Mouse (Mus musculus): Measurements from ENCODE around the gene Itsn1. TPM values are rescaled to one million over a fixed set of nuclear protein-coding genes. Genes with fewer than 3 reads are reported as not detected.
A peak's percentile ranks its signal among the peaks of the same experiment; 100 is the strongest.

Gene Itsn1
- polyA plus RNA-seq, 2 experiments = 31.4 to 46.8 TPM

DNA sequence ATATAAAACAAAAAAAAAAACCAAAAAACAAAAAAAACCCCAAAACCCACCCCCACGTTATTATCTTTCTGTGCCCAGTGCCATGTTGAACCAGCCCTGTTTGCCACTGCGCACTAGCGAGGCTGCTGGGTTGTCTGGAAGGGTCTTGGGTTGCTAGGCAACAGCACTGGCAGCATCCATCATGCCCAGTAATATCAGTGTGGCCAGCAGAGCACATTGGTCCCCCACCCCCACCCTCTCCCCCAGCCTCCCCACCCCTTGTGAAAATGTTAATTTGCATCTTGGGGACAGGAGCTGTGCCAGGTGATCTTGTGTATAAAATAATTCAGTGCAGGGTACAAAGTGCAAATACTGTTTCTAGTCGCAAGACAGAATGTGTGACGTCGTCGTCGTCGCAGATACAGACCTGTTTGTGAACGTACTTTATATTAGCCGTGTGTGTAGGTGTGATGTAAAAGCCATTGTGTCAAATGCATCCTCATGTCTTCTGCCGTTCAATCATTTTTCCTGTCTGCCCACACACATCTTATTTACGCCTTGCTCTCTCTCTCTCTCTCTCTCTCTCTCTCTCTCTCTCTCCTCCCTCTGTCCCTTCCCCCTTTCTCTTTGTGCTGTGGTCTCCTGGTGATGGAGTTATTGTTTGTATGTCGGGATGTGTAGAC, 233.9 kb downstream of the Itsn1 start:
- WGBS (ENCODE audit: insufficient replicate concordance) = 62% methylated on average over 14 of the region's 14 CpGs
- Histone ChIP-seq H3K27ac (no peak overlapping the region), H3K4me2 (ENCODE audit: low read depth) (no peak overlapping the region), H3K36me3 (replicated peaks; ENCODE audit: control insufficient read depth, insufficient read depth, low read depth) (no peaks in the 10 kb centered on the region), H3K4me3 (ENCODE audit: insufficient read depth in 1 of 2, low read depth in 2 of 2, low read length in 2 of 2) (no peak overlapping the region), H3K9me3 (ENCODE audit: control insufficient read depth, low read length) (no peaks in the 10 kb centered on the region), H3K9ac (replicated peaks) (no peak overlapping the region), H3K27me3 (ENCODE audit: control insufficient read depth, insufficient read depth, low read length) (no peaks in the 10 kb centered on the region), H3K4me1 (replicated peaks; ENCODE audit: control insufficient read depth in 2 of 2, insufficient read depth in 2 of 2, low read length in 1 of 2) (peaks cover 3 to 12% of the 10 kb centered on the region in 2 experiments; a peak in 2 of 4 replicates)
- DNase-seq (ENCODE audit: low read depth in 3 of 3, low spot score in 3 of 3) (no peak), ATAC-seq (ENCODE audit: insufficient read depth) (no peak)
- TF ChIP-seq CTCF (IDR thresholded peaks at IDR 0.05; ENCODE audit: low read depth) (no peak), EP300 (IDR thresholded peaks at IDR 0.05; ENCODE audit: low read depth) (no peak)

DNA sequence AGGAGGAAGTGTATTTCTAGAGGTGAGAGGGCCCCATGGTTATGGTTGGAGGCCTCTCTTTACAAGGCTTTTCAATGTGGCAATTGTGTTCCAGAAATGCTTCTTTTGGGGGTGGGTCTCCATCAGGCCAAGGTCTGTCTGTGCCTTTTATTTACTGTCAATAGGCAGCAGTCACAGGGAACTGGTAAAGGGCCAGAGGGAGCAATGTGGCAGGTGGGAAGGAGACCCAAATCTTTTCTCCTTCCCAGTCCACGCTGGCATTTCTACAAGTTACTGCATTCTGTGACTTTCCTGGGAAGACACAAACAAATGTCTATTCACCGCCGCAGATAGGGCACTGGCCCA, 234.4 kb downstream of the Itsn1 start:
- Histone ChIP-seq H3K4me2 (ENCODE audit: low read depth) (no peak overlapping the region), H3K27ac (no peak overlapping the region), H3K9ac (replicated peaks) (no peak overlapping the region), H3K9me3 (ENCODE audit: control insufficient read depth, low read length) (no peaks in the 10 kb centered on the region), H3K27me3 (ENCODE audit: control insufficient read depth, insufficient read depth, low read length) (no peaks in the 10 kb centered on the region), H3K4me1 (replicated peaks; ENCODE audit: control insufficient read depth in 2 of 2, insufficient read depth in 2 of 2, low read length in 1 of 2) (peaks cover 3 to 12% of the 10 kb centered on the region in 2 experiments; a peak in 2 of 4 replicates), H3K36me3 (replicated peaks; ENCODE audit: control insufficient read depth, insufficient read depth, low read depth) (no peaks in the 10 kb centered on the region), H3K4me3 (ENCODE audit: insufficient read depth in 1 of 2, low read depth in 2 of 2, low read length in 2 of 2) (no peak overlapping the region)
- TF ChIP-seq EP300 (IDR thresholded peaks at IDR 0.05; ENCODE audit: low read depth) (no peak), CTCF (IDR thresholded peaks at IDR 0.05; ENCODE audit: low read depth) (no peak)
- ATAC-seq (ENCODE audit: insufficient read depth) = no peak
- no peak for DNase-seq (ENCODE audit: low read depth in 3 of 3, low spot score in 3 of 3)
- WGBS (ENCODE audit: insufficient replicate concordance) = 75% methylated on average over 3 of the region's 3 CpGs

DNA sequence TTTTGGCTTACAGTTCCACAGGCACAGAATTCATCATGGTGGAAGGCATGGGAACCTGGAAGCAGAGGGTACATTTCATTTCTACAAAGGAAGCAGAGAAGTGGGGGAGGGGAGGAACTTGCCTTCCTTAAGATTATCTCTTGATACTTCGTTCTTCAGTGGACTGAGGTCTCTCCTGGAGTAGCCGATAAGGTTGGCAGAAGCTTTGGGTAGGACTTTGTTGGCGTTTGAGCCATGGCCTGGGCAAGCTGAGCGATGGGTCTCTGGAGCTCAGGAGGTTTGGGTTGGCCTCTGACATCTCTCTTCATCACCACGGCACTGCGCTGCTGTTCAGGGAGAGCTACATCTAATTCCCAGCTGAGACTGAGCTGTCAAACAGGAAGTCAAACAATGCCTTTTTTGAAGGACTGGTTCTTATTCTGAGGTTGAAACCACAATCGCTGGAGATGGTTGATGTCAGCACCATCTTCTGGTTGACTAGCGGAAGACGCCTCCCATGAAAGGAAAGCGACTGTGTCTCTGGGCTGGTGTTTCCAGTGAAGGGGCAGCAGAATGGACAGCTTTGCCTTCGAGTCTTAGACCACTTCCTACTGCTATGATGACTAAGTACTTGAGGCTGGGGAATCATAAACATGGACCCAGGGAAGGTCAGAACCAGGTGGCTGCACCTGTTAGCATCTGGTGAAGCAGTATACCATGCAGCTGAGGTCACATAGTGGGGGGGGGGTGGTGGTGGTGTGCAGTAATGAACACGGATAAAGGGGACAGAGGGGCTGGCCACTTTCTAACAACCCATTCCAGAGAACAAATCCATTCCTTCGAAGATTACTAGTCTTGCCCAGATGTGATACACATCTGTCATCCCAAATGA, 235.5 kb downstream of the Itsn1 start:
- ATAC-seq (ENCODE audit: insufficient read depth) (no peak), DNase-seq (ENCODE audit: low read depth in 3 of 3, low spot score in 3 of 3) (no peak)
- TF ChIP-seq EP300 (IDR thresholded peaks at IDR 0.05; ENCODE audit: low read depth) (no peak), CTCF (IDR thresholded peaks at IDR 0.05; ENCODE audit: low read depth) (no peak)
- Histone ChIP-seq H3K36me3 (replicated peaks; ENCODE audit: control insufficient read depth, insufficient read depth, low read depth) (no peaks in the 10 kb centered on the region), H3K4me3 (ENCODE audit: insufficient read depth in 1 of 2, low read depth in 2 of 2, low read length in 2 of 2) (no peak overlapping the region), H3K27me3 (ENCODE audit: control insufficient read depth, insufficient read depth, low read length) (no peaks in the 10 kb centered on the region), H3K9ac (replicated peaks) (no peak overlapping the region), H3K4me2 (ENCODE audit: low read depth) (peak overlapping the region; percentile 1; the same call in 1 of the 2 replicates), H3K9me3 (ENCODE audit: control insufficient read depth, low read length) (no peaks in the 10 kb centered on the region), H3K4me1 (replicated peaks; ENCODE audit: control insufficient read depth in 2 of 2, insufficient read depth in 2 of 2, low read length in 1 of 2) (peaks cover 3 to 12% of the 10 kb centered on the region in 2 experiments; a peak in 2 of 4 replicates), H3K27ac (no peak overlapping the region)
- 25% methylated on average over 13 of the region's 13 CpGs for WGBS (ENCODE audit: insufficient replicate concordance)

DNA sequence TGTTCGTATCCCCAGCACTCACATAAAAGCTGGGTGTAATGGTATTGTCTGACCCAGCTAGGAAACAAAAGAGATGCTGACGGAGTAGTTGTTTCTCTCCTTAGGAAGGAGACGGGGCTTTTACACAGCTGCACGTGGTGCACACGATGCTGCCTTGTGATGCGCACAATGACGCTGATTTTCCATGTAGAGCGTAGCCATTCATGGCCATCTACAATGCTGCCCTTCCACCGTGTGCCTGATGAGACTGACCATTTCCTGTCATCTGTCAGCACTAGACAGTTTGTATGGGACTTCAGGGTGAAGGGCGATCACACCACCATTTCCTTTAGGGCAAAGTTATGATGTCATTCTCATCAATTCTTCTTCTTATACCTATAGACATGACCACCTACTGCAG, 239.6 kb downstream of the Itsn1 start:
- WGBS (ENCODE audit: insufficient replicate concordance) = 40% methylated on average over 10 of the region's 10 CpGs
- ATAC-seq (ENCODE audit: insufficient read depth) = no peak
- no peak overlapping the region for H3K4me2 ChIP-seq (ENCODE audit: low read depth)
- no peak for DNase-seq (ENCODE audit: low read depth in 3 of 3, low spot score in 3 of 3)
- H3K9me3 ChIP-seq (ENCODE audit: control insufficient read depth, low read length) = no peaks in the 10 kb centered on the region
- peaks cover 3 to 19% of the 10 kb centered on the region in 2 experiments; a peak in 2 of 4 replicates for H3K4me1 ChIP-seq (replicated peaks; ENCODE audit: control insufficient read depth in 2 of 2, insufficient read depth in 2 of 2, low read length in 1 of 2)
- H3K27me3 ChIP-seq (ENCODE audit: control insufficient read depth, insufficient read depth, low read length) = no peaks in the 10 kb centered on the region
- H3K36me3 ChIP-seq (replicated peaks; ENCODE audit: control insufficient read depth, insufficient read depth, low read depth) = no peaks in the 10 kb centered on the region
- H3K4me3 ChIP-seq (ENCODE audit: insufficient read depth in 1 of 2, low read depth in 2 of 2, low read length in 2 of 2) = no peak overlapping the region
- no peak overlapping the region for H3K27ac ChIP-seq
- TF ChIP-seq EP300 (IDR thresholded peaks at IDR 0.05; ENCODE audit: low read depth) (no peak), CTCF (IDR thresholded peaks at IDR 0.05; ENCODE audit: low read depth) (no peak)
- H3K9ac ChIP-seq (replicated peaks) = no peak overlapping the region

DNA sequence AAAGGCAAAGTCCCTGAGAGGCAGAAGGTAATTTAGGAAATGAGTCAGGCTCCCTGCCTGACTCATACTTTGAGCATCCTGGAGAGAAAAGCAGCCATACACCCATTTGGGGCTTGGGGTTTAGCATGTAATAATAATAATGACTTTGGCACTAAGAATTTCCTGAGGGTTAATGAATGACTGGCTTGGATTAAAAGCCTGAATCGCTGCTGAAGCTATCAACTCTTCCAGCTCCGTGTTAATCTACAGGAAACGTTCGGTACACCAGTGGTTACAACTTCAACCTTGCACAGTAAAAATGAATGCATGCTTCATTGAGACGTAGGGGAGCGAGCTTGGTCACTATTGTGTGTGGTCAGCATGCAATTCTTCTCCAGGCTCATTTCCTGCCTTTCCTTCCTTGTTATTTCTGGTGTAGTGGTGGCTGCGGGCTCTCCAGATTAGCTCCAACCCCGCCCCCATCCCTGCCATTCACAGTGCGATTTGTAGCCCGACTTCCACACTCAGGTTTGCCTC, 240.5 kb downstream of the Itsn1 start:
- H3K36me3 ChIP-seq (replicated peaks; ENCODE audit: control insufficient read depth, insufficient read depth, low read depth) = no peaks in the 10 kb centered on the region
- H3K4me3 ChIP-seq (ENCODE audit: insufficient read depth in 1 of 2, low read depth in 2 of 2, low read length in 2 of 2) = no peak overlapping the region
- ATAC-seq (ENCODE audit: insufficient read depth) (no peak), DNase-seq (ENCODE audit: low read depth in 3 of 3, low spot score in 3 of 3) (no peak)
- H3K9me3 ChIP-seq (ENCODE audit: control insufficient read depth, low read length) = no peaks in the 10 kb centered on the region
- no peak overlapping the region for H3K4me2 ChIP-seq (ENCODE audit: low read depth)
- WGBS (ENCODE audit: insufficient replicate concordance) = 7% methylated on average over 10 of the region's 10 CpGs
- no peak for TF ChIP-seq CTCF (IDR thresholded peaks at IDR 0.05; ENCODE audit: low read depth)
- TF ChIP-seq EP300 (IDR thresholded peaks at IDR 0.05; ENCODE audit: low read depth) = no peak
- H3K9ac ChIP-seq (replicated peaks) = no peak overlapping the region
- peaks cover under 1 to 11% of the 10 kb centered on the region in 2 experiments; a peak in 2 of 4 replicates for H3K4me1 ChIP-seq (replicated peaks; ENCODE audit: control insufficient read depth in 2 of 2, insufficient read depth in 2 of 2, low read length in 1 of 2)
- H3K27me3 ChIP-seq (ENCODE audit: control insufficient read depth, insufficient read depth, low read length) = no peaks in the 10 kb centered on the region
- H3K27ac ChIP-seq = no peak overlapping the region

Small RNA genes within 50 kb of the gene (microRNA-seq; reads per million reads assigned to microRNA genes)
- gene Gm27773 = not detected

Other genes starting within 250 kb of the Itsn1 start
- gene Ifnar1, start 244.0 kb upstream of the Itsn1 start, polyA plus RNA-seq (2012; rRNA removed) = 9.3 and 11.6 TPM in 2 replicates
- 15.4 and 16.2 TPM in 2 replicates for gene Ifnar1, start 244.0 kb upstream of the Itsn1 start, polyA plus RNA-seq (2014; fragmentation: Nextera tagmentation; extraction: Ambion mirVana)
- 3.9 and 4.9 TPM in 2 replicates for gene Ifngr2, start 182.2 kb upstream of the Itsn1 start, polyA plus RNA-seq (2012; rRNA removed)
- gene Ifngr2, start 182.2 kb upstream of the Itsn1 start, polyA plus RNA-seq (2014; fragmentation: Nextera tagmentation; extraction: Ambion mirVana) = 13.1 and 13.5 TPM in 2 replicates
- gene Tmem50b, start 131.5 kb upstream of the Itsn1 start, polyA plus RNA-seq (2012; rRNA removed) = 2.5 and 2.8 TPM in 2 replicates
- gene Tmem50b, start 131.5 kb upstream of the Itsn1 start, polyA plus RNA-seq (2014; fragmentation: Nextera tagmentation; extraction: Ambion mirVana) = 5.0 TPM in 2 replicates
- 0.53 and 0.71 TPM in 2 replicates for gene Dnajc28, start 110.3 kb upstream of the Itsn1 start, polyA plus RNA-seq (2012; rRNA removed)
- 1.6 and 1.8 TPM in 2 replicates for gene Dnajc28, start 110.3 kb upstream of the Itsn1 start, polyA plus RNA-seq (2014; fragmentation: Nextera tagmentation; extraction: Ambion mirVana)
- gene Gart, start 82.3 kb upstream of the Itsn1 start, polyA plus RNA-seq (2012; rRNA removed) = 35.1 and 42.3 TPM in 2 replicates
- gene Gart, start 82.3 kb upstream of the Itsn1 start, polyA plus RNA-seq (2014; fragmentation: Nextera tagmentation; extraction: Ambion mirVana) = 61.3 and 75.1 TPM in 2 replicates
- gene Son, start 81.8 kb upstream of the Itsn1 start, polyA plus RNA-seq (2012; rRNA removed) = 48.2 and 64.2 TPM in 2 replicates
- 42.9 and 45.0 TPM in 2 replicates for gene Son, start 81.8 kb upstream of the Itsn1 start, polyA plus RNA-seq (2014; fragmentation: Nextera tagmentation; extraction: Ambion mirVana)
- 13.8 and 26.2 TPM in 2 replicates for gene Donson, start 40.5 kb upstream of the Itsn1 start, polyA plus RNA-seq (2012; rRNA removed)
- 32.0 and 32.8 TPM in 2 replicates for gene Donson, start 40.5 kb upstream of the Itsn1 start, polyA plus RNA-seq (2014; fragmentation: Nextera tagmentation; extraction: Ambion mirVana)
- gene Cryzl1, start 306 bp upstream of the Itsn1 start, polyA plus RNA-seq (2012; rRNA removed) = 12.1 and 17.9 TPM in 2 replicates
- 29.7 and 32.3 TPM in 2 replicates for gene Cryzl1, start 306 bp upstream of the Itsn1 start, polyA plus RNA-seq (2014; fragmentation: Nextera tagmentation; extraction: Ambion mirVana)

Data from liver, embryonic 14.5 days (tissue).